Mouse (Mus musculus): ENCODE results near the gene Scamp4. TPM values are rescaled to one million over a fixed set of nuclear protein-coding genes. Genes with fewer than 3 reads are reported as not detected.
A peak's percentile ranks its signal among the peaks of the same experiment; 100 is the strongest.

Scamp4 gene
- total RNA-seq, 2 experiments from 2014 or later = 49.5 to 51.8 TPM

- DNase-seq (ENCODE audit: low spot score in 2 of 2) = no peak
Observed at GRCm38 (mm10) chr10:80608435-80608834, 5.8 kb downstream of the Scamp4 start.

GRCm38 (mm10) chr10:80609269-80609924 is 6.7 kb downstream of the Scamp4 start:
- DNase-seq (ENCODE audit: low spot score in 2 of 2) = no peak

GRCm38 (mm10) chr10:80610116-80610785 is 7.6 kb downstream of the Scamp4 start:
- DNase-seq (ENCODE audit: low spot score in 2 of 2) = no peak

GRCm38 (mm10) chr10:80611024-80611423 is 8.4 kb downstream of the Scamp4 start:
- no peak for DNase-seq (ENCODE audit: low spot score in 2 of 2)

GRCm38 (mm10) chr10:80611905-80612304 is 9.2 kb downstream of the Scamp4 start:
- no peak for DNase-seq (ENCODE audit: low spot score in 2 of 2)

- DNase-seq (ENCODE audit: low spot score in 2 of 2) = no peak
Observed at GRCm38 (mm10) chr10:80613821-80614220, 11.1 kb downstream of the Scamp4 start.

- DNase-seq (ENCODE audit: low spot score in 2 of 2) = no peak
Observed at GRCm38 (mm10) chr10:80614351-80614750, 11.7 kb downstream of the Scamp4 start.

- no peak for DNase-seq (ENCODE audit: low spot score in 2 of 2)
Observed at GRCm38 (mm10) chr10:80618181-80618580, 15.5 kb downstream of the Scamp4 start.

- no peak for DNase-seq (ENCODE audit: low spot score in 2 of 2)
Observed at GRCm38 (mm10) chr10:80619465-80620244, 17.0 kb downstream of the Scamp4 start.

- DNase-seq (ENCODE audit: low spot score in 2 of 2) = no peak
Observed at GRCm38 (mm10) chr10:80620365-80620764, 17.7 kb downstream of the Scamp4 start.

- no peak for DNase-seq (ENCODE audit: low spot score in 2 of 2)
Observed at GRCm38 (mm10) chr10:80620796-80621689, 18.4 kb downstream of the Scamp4 start.

GRCm38 (mm10) chr10:80621690-80621939 is 18.9 kb downstream of the Scamp4 start:
- DNase-seq (ENCODE audit: low spot score in 2 of 2) = no peak

GRCm38 (mm10) chr10:80621940-80622660 is 19.4 kb downstream of the Scamp4 start:
- peak; percentile 96 to 98 for DNase-seq (ENCODE audit: low spot score in 2 of 2)

GRCm38 (mm10) chr10:80622661-80623456 is 20.2 kb downstream of the Scamp4 start, which contains the start of gene Csnk1g2:
TSS of gene Csnk1g2 (plus strand) at chr10:80622838.
- DNase-seq (ENCODE audit: low spot score in 2 of 2) = peak in 1 of 2 experiments; percentile 37

GRCm38 (mm10) chr10:80623457-80624191 is 21.0 kb downstream of the Scamp4 start:
- peak in 1 of 2 experiments; percentile 45 for DNase-seq (ENCODE audit: low spot score in 2 of 2)

- no peak for DNase-seq (ENCODE audit: low spot score in 2 of 2)
Observed at GRCm38 (mm10) chr10:80625764-80626163, 23.1 kb downstream of the Scamp4 start.

- no peak for DNase-seq (ENCODE audit: low spot score in 2 of 2)
Observed at GRCm38 (mm10) chr10:80627685-80628084, 25.0 kb downstream of the Scamp4 start.

- no peak for DNase-seq (ENCODE audit: low spot score in 2 of 2)
Observed at GRCm38 (mm10) chr10:80628925-80629324, 26.3 kb downstream of the Scamp4 start.

- no peak for DNase-seq (ENCODE audit: low spot score in 2 of 2)
Observed at GRCm38 (mm10) chr10:80635345-80635744, 32.7 kb downstream of the Scamp4 start.

Measured in adrenal gland, postnatal 4 days (tissue).